Mouse (Mus musculus): Measurements from ENCODE around the gene Ell2.

Ell2 gene

DNA sequence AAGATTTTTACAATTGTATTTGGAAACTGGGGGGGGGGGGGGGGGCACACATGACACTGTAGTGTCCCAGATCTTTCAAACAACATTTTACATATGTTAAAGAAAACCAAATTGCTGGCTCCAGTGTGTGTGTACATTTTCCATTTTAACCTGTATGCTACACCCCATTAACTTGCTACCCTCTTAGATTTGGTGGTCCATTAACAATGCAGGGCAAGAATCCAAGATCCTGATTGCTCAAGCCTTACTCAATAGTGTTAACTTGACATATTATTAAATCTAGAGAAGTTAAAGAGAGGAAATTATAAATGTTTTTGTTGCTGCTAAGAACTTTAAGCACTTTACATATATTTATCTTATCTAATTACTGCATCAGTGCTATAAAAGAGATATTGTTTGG, 24.2 kb downstream of the Ell2 start:
- DNase-seq (ENCODE audit: low read depth, low spot score): no peak

DNA sequence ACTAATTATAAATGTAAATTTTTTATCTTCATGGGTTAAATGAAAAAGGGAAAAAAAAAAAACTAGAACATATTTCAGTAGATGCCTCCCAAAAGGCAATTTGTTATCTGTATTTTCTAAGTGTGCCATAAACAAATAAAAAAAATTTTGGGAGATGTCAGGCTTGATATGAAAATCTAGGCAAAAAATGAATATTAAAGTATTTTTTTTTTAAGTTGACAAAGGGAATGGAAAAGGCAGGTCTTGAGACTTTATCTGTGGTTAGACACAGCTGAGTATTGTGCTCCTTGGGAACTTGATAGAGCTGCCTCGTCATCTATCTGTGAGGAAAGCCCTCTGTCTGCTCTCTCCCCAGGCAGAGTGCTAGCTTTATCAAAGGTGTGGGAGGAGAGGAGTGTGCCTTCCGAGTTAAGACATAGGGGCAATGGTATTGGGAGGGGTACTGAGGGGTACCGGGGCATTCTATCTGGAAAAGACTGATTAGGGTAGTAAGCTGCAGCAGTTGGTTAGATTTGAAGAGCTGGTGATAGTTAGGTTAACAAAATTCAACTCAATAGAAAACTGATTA, 27.1 kb downstream of the Ell2 start:
- no peak for DNase-seq (ENCODE audit: low read depth, low spot score)

DNA sequence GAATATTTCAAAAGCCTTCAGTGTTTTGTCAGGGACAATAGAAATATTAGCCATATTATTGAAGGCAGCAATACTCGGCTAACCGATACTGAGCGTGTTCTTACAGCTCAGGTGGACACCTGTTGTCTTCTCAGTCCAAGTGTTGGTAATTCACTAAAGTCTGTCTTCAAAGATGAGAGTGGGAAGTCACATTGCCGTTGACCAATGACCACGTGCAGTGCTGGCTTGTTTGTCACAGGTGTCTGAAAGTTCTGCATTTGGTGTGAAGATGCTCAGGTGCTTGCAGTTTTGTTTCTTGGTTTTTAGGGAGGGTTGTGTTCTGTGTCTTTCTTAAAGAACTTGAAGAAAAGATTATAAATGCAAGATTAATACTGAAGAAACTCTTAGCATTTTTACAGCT, 27.7 kb downstream of the Ell2 start:
- no peak for DNase-seq (ENCODE audit: low read depth, low spot score)

DNA sequence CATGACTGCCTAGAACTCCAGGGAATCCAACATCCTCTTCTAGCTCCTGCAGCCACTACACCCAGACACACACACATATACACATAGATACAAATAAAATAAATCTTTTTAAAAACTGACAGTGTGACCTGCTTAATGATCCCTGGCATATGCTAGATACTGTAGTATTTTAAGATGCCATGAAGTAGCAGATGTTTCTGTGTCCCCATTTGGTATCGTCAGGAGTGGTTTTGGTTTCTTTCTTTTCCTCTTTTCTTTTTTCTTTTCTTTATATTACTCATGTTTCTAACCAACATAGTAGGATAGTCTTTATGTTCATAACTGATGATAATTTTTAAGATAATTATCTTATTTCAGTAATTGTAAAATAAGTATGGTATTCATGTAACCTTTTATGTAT, 29.0 kb downstream of the Ell2 start:
- DNase-seq (ENCODE audit: low read depth, low spot score): no peak

DNA sequence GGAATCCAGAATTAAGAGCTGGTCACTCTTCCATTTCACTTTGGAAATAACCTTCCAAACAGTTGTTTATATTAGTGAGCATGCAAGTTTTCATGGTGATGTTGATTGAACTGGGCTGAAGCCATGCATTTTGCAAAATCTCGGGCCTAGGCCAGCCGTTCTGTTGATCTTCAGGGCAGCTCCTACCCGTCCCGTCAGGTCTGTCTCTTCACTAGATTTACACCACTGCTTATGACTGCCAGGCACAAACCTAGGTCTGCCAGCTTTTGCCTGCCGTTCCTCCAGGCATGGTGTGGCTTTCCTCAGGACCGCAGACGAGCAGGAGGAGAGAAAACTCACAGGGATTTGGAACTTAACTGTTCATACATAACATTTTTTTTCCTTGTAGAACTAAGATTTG, 31.4 kb downstream of the Ell2 start:
- DNase-seq (ENCODE audit: low read depth, low spot score): no peak

DNA sequence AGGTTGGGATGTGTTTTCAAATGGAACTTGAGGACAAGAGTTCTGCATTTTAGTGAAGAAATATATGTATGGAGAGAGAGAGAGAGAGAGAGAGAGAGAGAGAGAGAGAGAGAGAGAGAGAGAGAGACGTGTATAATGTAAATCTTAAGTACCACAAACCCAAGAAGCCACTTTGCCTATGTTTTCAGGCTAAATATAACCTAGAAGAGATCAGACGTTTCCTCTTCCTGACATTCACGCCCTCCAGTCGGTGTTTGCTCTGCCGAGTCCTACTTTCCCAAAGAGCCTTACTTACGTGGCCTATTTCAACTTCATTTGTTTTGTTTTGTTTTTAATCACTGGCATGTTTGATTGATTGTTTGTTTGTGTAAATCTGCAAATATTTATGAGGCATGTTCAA, 32.0 kb downstream of the Ell2 start:
- DNase-seq (ENCODE audit: low read depth, low spot score): no peak

DNA sequence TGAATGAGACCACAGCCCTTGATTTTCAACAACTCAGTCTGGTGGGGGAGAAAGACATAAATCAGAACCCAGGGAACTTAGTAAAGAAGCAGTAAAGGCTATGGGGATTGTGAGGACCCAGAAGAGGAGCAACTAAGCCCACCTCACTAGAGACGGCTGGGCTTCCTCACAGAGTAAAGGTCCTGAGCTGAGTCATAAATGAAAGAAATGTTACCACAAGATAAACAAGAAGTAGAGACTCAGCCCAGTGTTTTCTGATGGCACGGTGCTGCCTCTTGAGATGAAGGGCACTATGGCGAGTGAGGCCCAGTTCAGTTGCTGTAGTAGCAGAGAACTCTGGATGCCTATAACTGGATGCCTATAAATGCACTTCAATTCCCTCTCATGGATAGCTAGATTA, 32.4 kb downstream of the Ell2 start:
- no peak for DNase-seq (ENCODE audit: low read depth, low spot score)

DNA sequence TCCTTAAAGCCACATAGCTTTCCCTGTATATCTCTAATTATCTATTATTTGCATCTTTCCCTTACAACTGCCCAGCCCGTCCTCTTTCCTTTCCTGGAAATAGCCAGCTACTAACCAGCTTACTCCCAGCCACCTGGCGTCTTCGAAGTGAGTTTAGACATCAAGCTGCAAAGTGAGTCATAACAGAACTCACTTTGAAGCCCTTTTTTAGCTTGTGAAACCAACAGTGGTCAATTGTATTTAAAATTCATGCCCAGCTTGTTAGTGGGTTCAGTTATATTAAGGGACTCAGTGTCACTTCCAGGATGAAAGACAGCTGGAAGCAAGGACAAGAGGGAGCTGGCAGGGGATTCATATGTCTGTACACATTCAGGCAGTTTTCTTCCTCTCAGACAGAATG, 33.5 kb downstream of the Ell2 start:
- no peak for DNase-seq (ENCODE audit: low read depth, low spot score)

DNA sequence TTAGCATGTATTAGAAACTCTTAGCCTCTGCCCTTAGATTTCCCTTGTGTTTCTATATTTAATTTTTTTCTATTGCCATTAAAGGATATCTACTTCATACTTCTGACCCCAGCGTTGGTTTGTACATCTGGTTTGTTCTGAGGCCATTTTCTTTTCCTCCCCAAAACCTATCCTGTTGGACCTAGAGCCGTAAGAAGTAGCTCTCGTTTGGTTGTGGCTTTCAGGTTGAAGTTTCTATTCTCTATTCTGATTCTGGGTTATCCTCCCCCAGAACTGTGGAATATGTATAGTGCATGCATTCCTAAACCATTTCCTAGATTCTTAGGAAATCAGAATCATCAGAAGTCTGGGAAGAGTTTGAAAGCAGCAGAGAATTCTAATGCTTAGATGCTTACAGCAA, 34.6 kb downstream of the Ell2 start:
- DNase-seq (ENCODE audit: low read depth, low spot score): no peak

DNA sequence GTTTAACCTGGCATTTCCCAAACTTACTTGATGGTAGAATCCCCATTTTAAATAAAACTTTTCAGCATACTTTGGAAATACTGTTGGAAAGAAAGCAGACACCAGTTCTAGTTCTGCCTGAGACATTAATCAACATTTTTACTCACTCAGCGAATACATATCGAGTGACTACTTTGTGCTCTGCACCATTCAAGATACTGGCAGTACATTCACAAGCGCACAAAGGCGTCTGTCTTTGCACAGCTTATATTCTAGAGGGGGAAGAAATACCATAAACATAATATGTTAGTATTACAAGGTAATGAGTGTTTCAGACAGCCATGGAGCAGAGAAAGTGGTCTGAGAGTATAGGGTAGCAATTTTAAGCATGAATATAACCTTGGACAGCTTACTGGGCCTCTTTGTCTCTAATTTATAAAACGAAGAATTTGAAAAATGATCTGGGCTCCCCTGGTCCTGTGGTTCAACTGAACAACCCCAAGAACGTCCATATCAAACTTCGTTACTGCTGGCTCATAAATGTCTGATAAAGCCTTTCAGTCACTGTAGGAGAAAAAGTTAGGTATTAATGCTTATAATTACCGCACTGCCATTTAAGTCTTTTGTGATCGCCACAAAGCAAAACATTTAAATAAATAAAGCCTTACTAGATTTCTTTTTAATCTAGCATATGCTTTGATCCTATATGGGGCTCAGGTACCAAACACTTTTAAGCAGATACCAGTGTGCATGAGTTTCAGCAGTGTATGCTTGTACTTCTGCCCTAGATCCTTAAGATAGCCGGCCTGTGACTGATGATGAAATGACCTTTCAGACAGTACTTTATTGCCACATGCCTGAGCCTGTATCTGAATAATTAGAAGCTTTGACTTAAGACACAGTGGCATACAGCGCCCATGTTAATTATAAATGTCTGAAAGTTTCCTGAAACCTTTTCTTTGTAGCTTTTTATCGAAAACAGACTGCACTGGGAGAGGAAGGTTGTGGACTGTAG, 35.5 kb downstream of the Ell2 start:
- DNase-seq (ENCODE audit: low read depth, low spot score): no peak

DNA sequence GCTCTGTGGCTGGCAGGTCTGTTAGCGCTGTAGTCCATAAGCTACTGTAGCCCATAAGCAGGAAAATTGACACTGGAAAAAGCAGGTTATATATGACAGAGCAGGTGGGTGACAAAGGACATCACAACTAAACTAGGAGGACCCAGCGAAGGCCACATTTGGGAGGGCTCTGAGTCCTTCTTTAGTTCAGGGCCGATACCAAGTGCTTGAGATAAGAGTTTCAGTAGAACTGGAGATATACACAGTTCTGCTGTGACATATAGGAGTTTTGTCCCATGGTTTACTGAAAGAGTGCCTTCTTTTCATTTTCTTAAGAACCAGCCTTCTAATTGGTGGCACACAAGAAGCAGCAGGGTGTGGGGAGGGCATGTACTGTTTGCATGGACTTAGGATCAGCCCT, 36.4 kb downstream of the Ell2 start:
- no peak for DNase-seq (ENCODE audit: low read depth, low spot score)

DNA sequence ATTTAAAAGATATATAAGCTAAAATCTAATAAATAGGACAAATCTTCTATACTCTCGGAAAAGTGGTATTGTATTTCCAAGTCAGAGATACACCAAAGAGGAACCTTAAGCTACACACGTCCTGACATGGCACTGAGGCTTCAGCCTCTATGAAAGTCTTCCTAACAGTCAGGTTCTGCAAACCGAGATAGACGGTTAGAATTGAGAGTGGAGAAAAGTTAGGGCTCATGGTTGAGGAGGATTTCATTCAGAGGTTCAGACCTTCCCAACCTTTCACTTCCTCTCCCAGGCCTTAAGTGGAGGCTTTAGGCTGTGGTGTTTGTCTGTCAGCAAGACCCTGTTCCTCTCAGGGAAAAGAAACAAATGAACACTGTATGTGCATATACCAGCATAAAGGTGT, 37.5 kb downstream of the Ell2 start:
- DNase-seq (ENCODE audit: low read depth, low spot score): no peak

DNA sequence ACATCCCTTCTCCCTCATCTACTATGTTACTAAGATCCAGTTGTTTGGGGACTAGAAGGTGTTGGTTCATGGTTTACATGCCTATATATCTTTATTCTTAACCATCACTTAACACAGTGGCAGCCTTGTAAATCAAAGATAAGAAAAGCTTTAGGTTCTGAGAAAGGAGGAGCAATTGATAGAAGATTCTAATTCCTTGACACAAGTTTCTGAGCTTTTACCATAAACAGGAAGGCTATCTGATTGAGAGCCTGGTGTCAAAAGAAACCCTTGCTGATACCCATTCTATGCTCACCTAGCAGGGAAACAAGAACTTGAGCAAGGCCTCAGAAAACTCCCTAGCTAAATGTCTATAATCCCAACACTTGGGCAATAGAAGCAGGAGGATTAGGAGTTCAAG, 38.8 kb downstream of the Ell2 start:
- DNase-seq (ENCODE audit: low read depth, low spot score): no peak

DNA sequence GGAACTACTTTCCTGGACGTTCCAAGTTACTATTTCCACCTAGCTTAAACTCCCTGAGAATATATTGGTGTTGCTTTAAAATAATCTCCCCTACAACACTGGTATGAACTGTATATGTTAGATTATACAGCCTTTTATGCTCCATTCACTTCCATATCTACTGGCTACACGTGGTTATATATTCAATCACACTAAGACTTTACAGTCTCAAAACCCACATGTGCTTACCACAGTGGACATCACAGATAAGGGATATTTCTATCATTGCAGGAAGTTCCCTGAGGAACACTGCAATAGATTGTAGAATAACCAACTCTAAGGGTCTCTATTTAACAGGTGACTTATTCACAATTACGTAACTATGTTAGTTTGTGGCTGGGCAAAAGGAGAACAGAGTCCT, 40.7 kb downstream of the Ell2 start:
- DNase-seq (ENCODE audit: low read depth, low spot score): no peak

DNA sequence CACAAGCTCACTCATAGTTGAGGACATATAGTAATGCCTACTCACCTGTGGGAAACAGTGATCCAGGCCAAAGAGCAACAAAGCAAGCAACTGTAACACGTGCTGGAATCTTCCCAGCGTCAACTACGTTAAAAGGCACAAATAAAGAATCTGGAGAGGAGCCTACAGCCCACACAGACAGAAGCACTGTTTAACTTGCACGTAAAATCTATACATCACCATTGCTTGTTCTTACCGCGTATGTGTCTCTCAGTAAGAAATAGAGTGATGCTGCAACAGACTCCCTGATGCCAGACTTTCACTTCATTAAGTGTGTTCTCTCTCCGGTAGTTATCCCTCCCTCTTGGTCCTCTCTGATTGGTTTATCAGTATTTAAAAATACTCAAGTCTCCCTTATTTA, 42.1 kb downstream of the Ell2 start:
- DNase-seq (ENCODE audit: low read depth, low spot score): no peak

DNA sequence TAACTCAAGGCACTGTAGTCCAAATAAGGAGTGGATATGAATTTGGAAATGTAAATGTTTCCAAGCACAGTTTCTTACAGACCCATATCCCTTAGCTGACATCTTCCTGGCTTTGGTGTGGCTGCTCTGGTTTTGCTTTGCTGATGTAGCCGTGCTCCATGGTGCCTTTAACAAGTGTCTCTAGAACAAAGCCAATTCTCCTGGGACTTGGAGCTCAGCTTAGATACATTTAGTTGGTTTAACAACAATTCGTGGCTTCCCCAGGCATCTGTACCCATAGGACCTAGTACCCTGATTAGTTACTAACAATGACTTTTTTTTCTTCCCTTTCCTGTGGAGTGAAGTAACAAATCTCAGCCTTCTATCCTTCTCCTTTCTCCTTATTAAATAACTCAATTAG, 44.2 kb downstream of the Ell2 start:
- no peak for DNase-seq (ENCODE audit: low read depth, low spot score)

DNA sequence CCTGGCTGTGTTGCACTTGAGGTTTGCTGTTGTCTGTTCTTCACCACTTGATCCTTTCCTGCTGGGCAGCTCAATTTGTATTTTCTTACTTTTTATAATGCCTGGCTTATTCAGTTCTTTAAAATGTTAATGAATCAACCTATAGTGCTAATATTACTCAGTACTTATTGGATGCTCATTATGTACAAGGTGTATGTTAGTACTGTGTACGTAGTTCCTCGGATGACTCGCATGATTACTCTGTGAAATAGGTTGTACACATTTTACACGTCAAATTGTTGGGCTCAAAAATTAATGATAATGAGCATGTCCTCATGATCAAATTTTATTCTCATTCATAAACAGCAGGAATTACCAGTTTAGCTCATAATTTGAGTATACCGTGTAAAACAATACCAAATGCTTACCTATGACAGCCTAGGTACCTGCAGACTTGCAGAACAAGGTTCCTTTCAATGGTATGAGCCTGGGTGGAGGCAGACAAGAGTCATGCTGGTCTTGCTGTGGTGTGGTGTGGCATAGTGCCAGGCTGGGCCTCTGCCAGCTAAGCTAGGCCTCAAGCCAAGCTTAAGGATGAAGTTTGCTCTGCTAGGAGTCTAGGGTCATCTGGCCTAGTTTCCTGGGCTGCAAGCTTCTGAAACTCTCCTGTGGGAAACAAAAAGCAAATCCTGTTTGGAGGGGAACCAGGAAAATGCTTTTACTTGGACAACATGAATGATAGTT, 45.8 kb downstream of the Ell2 start:
- DNase-seq (ENCODE audit: low read depth, low spot score): no peak

DNA sequence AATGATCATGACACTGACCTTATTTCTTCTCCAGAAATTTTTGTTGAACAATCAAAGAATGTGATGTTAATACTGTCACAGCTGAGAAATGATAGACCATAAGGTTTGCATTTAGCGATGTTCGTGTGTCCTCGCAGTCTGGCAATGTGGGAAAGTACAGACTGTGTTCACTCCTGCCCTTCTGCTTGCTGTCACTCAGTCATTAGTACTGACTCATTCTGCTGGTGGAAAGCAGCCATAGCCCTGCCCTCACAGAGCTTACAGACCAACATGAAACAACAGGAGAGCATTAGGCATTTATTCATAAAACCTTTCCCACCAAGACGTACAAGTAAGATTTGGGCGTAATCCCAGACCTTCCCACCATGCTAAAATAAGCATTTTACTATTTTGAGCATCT, 47.8 kb downstream of the Ell2 start:
- DNase-seq (ENCODE audit: low read depth, low spot score): no peak

DNA sequence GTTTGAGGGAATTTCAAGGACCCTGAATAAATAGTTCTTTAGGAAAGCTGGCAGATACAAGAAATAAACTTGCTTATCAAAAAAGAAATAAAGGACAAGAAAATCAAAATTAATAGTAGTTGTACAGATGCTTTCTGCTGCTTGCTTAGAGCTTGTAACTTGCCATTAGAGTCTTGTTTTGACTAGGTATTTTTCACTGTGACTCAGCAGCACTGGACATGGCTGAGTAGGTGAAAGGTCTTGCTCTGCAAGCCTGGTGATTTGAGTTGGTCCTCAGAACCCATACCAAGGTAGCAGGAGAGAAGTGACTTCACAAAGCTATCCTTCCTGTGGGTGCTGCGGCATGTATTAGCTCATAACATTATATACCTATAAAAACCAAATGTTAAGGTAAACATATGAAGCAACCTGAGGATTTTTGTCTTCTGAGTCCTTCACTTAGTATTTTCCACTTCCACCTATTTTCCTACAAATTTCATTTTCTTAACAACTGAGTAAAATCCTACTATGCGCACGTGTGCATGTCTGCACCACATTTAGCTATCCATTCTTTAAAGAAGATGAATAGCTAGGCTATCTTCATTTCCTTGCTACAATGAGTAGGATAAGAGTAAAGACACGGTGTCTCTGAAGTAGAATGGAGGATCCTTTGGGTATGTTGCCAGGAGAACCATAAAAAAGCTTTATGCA, 54.4 kb downstream of the Ell2 start:
- no peak for DNase-seq (ENCODE audit: low read depth, low spot score)

DNA sequence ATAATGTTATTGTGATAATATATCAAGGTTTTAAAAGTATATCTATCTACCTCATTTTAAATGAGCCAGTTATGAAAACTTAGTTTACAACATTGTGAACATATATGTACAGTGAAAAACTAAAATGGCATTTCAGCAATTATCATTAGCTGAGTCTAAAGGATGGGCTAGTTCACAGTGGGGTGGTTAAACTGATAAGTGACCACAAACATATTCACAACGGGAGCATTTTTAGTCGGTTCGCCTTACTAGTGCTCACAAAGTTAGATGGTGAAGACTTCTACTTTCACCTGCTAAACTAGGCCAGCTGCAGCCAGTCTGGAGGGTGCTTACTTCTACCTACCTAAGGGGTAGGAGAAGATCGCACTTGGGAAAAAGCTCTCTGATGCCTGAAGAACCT, 56.2 kb downstream of the Ell2 start:
- no peak for DNase-seq (ENCODE audit: low read depth, low spot score)

DNA sequence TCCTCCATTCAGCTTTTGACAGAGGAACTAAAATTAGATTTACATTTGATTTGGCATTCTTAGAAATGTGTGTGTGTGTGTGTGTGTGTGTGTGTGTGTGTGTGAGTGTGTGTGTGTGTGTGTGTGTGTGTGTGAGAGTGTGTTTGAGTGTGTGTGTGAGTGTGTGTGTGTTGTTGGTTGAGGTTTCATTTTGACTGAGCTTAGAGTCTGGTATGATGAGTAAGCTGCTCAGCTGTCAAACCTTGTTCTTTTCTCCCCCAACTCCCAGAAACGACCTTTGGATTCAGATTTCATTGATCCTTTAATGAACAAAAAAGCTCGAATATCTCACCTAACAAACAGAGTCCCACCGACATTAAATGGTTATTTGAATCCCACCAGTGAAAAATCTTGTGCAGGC, 56.7 kb downstream of the Ell2 start:
- DNase-seq (ENCODE audit: low read depth, low spot score): no peak

DNA sequence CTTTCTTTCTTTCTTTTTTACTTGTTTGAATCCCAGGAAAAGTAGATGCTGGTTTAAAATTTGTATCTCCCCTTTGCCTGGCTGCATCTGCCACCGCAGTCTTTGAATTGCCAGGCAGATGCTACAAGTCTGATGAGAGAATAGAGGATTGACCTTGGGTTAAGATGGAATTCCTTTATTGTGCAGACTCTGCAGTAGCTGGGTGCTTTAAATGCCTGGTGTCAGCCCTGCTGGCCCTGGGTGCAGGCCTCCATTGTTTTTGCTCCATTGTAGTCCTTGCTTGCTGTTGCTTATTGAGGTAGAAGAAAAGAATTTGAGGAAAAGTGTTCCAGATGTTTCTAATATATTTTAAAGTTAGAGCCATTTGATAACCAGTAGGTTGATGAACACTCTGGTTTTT, 59.2 kb downstream of the Ell2 start:
- no peak for DNase-seq (ENCODE audit: low read depth, low spot score)
